Mouse (Mus musculus): ENCODE measurements around the gene Hoxa13. TPM values are rescaled to one million over a fixed set of nuclear protein-coding genes. Genes with fewer than 3 reads are reported as not detected.
A peak's percentile ranks its signal among the peaks of the same experiment; 100 is the strongest.

Hoxa13 gene
- total RNA-seq (2021), result not detected
- long read RNA-seq, experiment 1, result 0 reads
- long read RNA-seq, experiment 2, result 0 reads

DNA sequence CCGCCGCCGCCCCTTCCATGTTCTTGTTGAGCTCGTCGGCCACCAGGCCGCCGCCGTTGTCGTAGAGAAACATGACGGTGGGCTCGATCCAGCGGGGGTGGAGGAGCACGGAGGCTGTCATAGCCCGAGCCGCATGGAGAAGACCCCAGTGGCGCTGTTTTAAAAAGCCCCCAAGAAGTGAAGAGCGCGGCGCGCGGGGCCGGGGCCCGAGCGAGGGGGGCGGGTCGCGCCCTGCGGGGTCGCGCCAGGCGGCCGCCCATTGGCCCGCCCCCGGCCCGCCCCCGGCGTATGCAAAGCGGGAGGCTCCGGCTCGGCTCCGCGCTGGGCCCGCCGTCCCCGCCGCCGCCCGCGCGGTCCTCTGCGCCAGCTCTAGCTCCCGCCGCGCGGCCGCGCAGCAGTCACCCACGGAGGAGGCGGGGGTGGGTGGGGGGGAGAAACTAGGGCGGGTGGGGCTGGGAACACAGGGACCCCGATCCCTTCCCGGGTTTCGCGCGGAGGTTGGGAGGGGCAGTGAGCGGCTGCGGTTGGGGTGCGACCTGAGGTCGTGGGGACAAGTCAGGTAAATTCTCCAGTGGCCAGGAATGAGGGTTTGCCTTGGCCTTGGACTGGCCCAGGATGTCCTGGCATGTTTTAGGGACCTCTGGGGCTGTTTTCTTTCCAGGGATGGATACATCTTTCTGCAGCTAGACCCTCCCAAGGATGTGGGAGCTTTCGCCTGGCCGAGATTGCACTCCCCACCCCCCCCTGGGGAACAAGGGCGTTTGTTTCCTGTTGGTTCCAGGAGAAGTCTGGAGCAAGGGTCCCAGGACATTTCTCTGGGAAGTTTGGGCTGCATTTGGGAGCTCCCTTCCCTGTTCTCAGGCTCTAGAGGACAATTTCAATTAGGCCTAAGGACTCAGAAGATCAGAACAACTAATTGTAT is at the start of gene Hoxa13:
TSS of gene Hoxa13 (minus strand) at position 227 of the 922 bp plus-strand sequence.
- Histone ChIP-seq H3K27ac (no peak within 1 kb of the TSS), H3K4me3 (no peak within 1 kb of the TSS)
- TF ChIP-seq CTCF (conservative IDR thresholded peaks at IDR 0.05), result no peak
- DNase-seq (ENCODE audit: low spot score in 2 of 2), result no peak

DNA sequence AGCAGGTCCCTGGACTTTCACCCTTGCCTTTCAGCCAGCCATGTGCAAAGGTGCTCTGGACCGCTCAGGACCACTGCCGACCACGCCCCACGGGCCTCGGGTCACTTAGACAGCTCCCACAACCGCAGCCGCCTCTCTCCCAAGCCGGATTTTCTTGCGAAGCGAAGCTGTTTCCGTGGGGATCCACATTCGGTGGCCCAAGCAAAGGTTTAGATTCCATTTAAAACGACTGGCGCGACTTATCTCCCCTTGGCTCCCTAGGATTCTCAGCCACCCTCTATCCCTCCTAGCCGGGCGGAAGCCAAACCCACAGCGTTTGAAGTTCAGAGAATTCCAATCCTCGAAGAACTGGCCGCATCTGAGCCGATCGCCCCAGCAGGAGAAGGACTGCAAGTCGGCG is 49.7 kb upstream of the Hoxa13 start:
- DNase-seq (ENCODE audit: low spot score in 2 of 2), result no peak
- H3K27ac ChIP-seq, result no peak overlapping the region
- no peak overlapping the region for H3K4me3 ChIP-seq
- no peak for TF ChIP-seq CTCF (conservative IDR thresholded peaks at IDR 0.05)

DNA sequence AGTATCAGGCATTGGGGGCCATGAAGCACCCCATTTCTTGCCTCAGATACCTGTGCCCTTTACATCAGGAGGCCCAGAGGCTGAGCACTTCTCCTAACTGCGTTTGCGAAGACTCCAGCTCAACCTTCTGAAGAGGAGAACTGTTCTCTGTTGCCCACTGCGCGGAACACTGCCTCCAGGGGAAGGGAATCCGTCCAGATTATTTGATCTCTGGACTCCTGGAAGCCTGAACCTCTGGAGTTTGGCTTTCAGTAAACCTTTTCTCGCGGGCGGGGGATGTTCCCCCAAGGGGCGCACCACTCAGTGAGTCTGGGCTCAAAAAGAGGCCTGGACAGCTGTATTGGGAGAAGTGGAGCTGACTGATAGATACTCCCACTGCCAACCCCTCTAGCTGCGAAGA is 49.1 kb upstream of the Hoxa13 start:
- no peak for DNase-seq (ENCODE audit: low spot score in 2 of 2)
- H3K27ac ChIP-seq, result no peak overlapping the region
- no peak for TF ChIP-seq CTCF (conservative IDR thresholded peaks at IDR 0.05)
- H3K4me3 ChIP-seq, result no peak overlapping the region

DNA sequence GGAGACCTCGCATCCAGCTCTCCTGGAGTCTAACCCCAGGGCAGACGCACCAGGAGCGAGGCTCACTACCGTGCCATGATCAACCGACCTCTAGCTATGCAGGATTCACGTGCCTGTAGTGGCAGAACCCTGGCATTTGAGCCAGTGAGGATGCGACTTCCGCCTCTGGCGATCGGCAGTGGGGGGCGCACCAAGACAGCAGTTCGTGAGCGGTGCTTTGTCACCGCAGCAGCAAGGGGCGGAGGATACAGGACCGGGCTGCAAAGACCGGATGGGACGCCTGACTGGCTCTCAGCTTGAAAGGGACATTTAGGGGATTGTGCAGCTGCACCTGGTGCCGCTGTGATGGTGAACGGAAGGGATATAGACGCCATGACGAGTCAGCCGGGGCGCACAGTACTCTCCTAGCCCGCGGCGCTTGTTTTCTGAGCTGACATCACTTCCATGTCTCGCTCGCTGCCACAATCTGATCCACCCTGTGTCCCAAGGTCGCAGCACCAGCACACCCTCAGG is 45.3 kb upstream of the Hoxa13 start:
- TF ChIP-seq CTCF (conservative IDR thresholded peaks at IDR 0.05), result peak; percentile 80
- no peak overlapping the region for H3K27ac ChIP-seq
- peak; percentile 31 to 64 for DNase-seq (ENCODE audit: low spot score in 2 of 2)
- peak overlapping the region; percentile 46 for H3K4me3 ChIP-seq

DNA sequence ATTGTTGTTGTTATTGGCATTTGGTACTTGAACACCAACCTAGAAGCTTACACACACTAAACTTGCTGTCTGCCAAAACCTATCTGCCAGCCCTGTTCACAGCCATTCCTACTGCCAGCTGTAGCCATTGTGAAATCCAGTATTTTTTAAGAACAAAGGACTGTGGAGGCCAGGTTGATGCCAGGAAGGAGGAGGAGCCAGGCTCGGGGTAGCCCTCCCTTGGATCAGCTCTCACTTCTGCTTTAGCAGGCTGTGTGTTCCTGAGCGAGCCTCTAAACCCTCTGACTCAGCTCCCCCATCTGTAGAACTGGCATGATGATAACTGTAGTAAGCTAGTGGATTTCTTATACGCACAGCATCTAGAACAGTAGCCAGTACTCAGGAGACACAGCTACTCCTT is 42.7 kb upstream of the Hoxa13 start:
- H3K27ac ChIP-seq, result no peak overlapping the region
- TF ChIP-seq CTCF (conservative IDR thresholded peaks at IDR 0.05), result no peak
- DNase-seq (ENCODE audit: low spot score in 2 of 2), result peak in 1 of 2 experiments; percentile 14
- H3K4me3 ChIP-seq, result no peak overlapping the region

DNA sequence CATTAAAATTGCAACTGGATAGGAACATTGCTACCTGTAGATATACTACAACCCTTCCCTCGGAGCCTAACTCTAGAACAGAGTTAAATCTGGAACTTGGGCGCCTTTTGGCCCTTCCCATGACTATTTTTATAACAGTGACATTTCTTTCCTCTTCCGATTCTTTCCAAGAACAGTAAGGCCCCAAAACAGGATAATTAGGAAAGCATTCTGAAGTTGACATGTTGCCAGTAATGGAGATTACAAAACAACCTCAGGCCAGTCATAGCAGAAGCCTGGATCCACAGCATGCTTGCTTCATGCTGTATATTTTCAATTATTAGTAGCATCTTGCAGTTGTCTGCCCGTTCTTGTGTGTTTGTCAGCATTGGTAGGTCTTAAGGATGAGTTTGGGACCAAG is 40.1 kb upstream of the Hoxa13 start:
- H3K27ac ChIP-seq, result no peak overlapping the region
- no peak overlapping the region for H3K4me3 ChIP-seq
- TF ChIP-seq CTCF (conservative IDR thresholded peaks at IDR 0.05), result no peak
- no peak for DNase-seq (ENCODE audit: low spot score in 2 of 2)

DNA sequence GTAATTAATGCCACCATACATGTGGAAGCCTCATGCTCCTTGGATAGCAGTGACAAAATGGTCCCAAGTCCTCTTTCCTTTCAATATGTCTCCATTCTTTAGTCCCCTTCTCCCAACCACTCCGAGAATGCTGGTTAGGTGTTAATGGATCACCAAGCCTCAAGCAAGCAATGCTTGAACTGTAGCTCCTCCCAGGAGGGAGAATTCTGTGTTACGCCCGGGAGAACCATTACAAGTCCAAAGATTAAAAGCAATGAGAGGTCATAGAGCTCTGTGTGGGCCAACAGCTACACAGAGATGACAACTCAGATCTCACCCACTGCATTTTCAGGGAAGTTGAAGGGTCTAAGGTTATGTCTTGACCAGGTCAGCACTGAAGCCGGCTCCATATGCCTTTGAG is 37.8 kb upstream of the Hoxa13 start:
- H3K4me3 ChIP-seq, result no peak overlapping the region
- H3K27ac ChIP-seq, result no peak overlapping the region
- no peak for DNase-seq (ENCODE audit: low spot score in 2 of 2)
- no peak for TF ChIP-seq CTCF (conservative IDR thresholded peaks at IDR 0.05)

DNA sequence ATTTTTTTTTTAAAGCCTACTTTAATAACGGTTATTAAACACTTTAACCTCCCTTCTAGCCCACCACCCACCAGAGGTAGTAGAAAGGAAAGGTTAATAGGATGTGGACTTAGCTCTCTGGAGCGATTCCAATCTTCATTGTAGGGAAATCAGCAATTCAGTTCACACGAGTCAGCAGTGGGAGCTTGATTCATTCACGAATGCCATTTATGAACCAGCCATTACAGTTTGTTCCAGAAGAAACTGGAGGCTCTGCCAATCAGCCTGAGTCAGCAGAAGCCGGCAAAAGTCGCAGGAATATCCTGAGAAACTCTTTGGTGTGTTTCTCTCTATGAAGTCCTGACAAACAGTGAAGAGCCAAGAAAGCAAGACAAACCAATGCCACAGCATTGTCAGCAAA is 33.9 kb upstream of the Hoxa13 start:
- no peak for DNase-seq (ENCODE audit: low spot score in 2 of 2)
- H3K4me3 ChIP-seq, result no peak overlapping the region
- no peak for TF ChIP-seq CTCF (conservative IDR thresholded peaks at IDR 0.05)
- no peak overlapping the region for H3K27ac ChIP-seq

DNA sequence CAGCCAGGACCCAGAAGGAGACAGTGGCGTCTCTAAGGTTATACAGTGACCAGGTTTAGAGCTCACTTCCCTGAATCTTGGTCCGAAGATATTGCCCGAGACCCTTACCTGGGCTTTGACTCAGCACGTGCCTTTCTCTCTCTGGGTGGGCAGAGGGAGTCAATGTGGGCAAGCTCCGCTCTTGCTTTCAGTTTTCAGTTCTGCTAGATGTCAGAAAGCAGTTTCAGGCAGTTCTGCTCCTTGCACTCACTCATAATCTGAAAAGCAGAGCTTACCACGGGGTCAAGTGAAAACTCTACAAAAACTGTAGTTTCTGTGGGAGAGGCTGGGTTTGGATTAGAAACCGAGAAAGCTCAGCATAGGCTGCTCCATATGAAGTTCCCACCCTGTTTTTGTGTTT is 31.6 kb upstream of the Hoxa13 start:
- no peak for TF ChIP-seq CTCF (conservative IDR thresholded peaks at IDR 0.05)
- Histone ChIP-seq H3K4me3 (no peak overlapping the region), H3K27ac (no peak overlapping the region)
- DNase-seq (ENCODE audit: low spot score in 2 of 2), result no peak

DNA sequence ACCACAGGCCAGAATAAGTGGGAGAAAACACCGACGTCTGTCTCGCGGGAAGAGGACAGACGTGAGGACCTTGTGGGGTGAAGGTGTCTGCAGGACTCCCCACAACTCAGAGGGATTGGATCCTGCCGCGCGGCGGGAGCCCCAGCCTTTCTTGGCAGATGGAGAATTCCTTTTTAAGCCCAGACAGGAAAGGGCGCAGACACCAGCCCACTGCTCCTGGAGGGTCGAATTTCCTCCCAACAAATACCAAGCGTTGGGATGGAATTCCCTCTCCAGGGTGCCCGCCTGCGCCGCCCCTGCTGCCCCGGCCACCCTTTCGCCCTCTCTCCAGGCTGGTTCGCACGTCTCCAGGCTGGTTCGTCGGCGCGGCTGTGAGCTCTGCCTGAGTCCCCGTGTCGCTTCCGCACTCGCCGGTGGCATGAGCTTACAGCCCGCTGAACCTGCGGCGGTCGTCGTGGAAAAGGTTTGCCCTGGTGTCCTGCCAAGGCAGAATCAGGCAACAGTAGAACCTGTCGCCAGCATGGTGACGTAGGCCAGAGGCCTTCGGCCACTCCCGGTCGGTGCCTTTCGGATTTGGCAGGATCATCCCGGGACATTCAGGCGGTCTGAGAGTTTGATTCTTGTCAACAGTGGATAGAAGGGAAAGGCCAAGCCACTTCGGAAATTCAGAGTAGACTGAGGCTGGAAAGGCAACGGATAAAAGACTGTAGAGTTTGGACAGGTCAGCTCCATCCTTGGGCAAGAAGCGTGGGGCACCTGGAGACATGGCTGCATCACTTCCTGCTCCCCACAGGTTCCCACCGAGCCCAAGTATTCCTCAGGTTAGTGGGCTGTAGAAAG is 30.6 kb upstream of the Hoxa13 start:
- no peak for TF ChIP-seq CTCF (conservative IDR thresholded peaks at IDR 0.05)
- no peak overlapping the region for H3K4me3 ChIP-seq
- no peak for DNase-seq (ENCODE audit: low spot score in 2 of 2)
- no peak overlapping the region for H3K27ac ChIP-seq

DNA sequence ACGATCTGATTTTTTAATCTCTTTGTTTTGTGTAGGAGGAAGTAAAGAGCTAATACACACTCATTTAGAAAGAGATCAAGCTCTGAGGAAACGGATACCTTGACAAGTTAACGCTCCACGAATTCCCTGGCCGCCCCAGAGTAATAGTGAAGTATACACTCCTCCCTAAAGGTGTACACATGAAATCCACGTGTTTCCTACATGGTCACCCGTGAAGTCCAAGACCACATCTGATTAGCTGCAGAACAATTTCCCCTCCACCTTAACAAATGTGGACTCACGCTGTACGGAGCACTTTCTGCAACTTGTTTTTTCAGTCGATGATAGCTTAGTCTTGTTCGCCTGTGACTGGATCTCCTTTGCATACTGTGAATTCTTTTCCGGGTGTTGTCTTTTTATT is 29.5 kb upstream of the Hoxa13 start:
- Histone ChIP-seq H3K27ac (no peak overlapping the region), H3K4me3 (no peak overlapping the region)
- no peak for TF ChIP-seq CTCF (conservative IDR thresholded peaks at IDR 0.05)
- DNase-seq (ENCODE audit: low spot score in 2 of 2), result no peak

DNA sequence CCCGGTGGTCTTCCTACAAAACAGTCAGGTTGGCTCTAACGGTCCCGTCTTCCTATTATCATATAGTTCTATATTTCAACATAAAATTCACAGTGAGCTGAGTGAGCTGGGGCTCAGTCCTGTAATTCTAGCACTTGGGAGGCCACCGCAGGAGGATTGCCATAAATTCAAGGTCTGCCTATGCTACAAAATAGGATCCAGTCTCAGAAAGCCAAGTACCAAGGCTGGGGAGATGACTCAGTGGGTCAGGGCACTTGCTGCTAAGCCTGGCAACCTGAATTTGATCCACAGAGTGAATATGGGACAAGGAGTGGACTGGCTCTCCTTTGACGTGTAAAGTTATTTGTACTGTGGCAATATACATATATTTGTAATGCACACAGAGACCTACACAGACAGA is 23.2 kb upstream of the Hoxa13 start:
- DNase-seq (ENCODE audit: low spot score in 2 of 2), result no peak
- H3K4me3 ChIP-seq, result no peak overlapping the region
- no peak overlapping the region for H3K27ac ChIP-seq
- TF ChIP-seq CTCF (conservative IDR thresholded peaks at IDR 0.05), result no peak

DNA sequence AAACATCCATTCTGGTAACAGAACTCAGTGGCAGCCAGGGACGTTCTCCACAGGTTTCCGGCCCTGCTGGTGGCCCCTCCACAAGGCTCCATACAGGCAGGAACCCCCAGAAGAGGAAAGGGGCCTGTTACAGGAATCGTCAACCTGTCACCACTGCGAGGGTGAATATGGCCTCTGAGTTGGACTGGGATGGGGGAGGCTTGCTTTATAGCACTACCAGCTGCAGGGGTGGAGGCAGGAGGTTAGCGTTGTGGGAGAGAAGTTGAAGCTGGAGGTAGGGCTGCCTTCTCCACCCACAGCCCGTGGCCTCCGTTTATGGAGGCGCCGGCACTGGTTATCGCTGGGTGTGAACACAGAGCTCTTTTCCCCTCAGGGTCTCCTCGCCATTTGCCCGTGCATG is 20.4 kb upstream of the Hoxa13 start:
- H3K27ac ChIP-seq, result no peak overlapping the region
- no peak for TF ChIP-seq CTCF (conservative IDR thresholded peaks at IDR 0.05)
- no peak overlapping the region for H3K4me3 ChIP-seq
- no peak for DNase-seq (ENCODE audit: low spot score in 2 of 2)

All from layer of hippocampus, adult 2 months (tissue).